Mouse (Mus musculus) embryonic stem cell, embryonic (primary cell): ENCODE measurements around the gene Fgfr3.

Experiments
- CTCF ChIA-PET, 4 experiments: fragments of 300-600 bp in 2 of 4; fragments of 350-600 bp in 2 of 4; sonication (Branson Sonifier 250); formaldehyde crosslinking; loops; one replicate each; lab custom pipeline; 2022; ENCODE audit warnings: inconsistent platforms in 2 of 4; lab: Charles Lee
- POLR2A ChIA-PET, 4 experiments: fragments of 300-600 bp in 2 of 4; fragments of 350-600 bp in 2 of 4; sonication (Branson Sonifier 250); formaldehyde crosslinking; loops; one replicate each; lab custom pipeline; 2022; ENCODE audit warnings: antibody characterized with exemption in 4 of 4, inconsistent platforms in 1 of 4; lab: Charles Lee

Fgfr3 gene

DNA sequence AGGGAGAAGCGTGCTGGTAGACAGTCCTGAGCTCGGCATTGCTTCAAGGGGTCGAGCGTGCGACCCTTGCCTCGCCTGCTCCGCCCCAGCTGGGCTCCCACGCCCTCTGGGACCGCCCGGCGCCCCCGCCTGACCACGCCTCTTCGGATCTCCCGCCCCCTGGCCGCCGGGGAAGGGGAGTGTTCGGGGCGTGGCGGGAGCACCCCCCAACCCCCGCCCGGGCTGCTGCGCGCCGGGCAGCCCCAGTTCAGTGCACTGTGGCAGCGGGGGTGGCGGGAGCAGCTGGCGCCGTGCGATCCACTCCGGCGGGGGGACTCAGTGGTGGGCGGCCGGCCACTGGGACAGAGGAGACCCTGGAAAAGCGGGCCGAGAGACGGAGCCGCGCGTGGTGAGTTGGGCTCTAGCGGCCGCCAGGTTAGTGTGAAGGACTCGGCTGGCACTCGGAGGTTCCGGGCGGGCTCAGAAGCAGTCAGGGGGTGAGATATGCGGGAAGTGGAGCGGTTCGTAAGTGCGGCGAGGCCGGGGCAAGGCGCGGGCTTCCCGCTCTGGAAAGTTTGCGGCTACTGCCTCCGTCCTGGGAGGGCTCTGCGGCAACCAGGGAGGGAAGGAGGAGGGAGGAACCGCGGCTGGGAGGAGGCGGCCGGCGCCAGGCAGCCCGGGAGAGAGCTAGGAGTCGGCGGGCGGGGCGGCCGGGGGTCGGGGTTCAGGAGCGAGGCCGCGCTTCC lies at the start of gene Fgfr3:
Fgfr3 (plus strand) TSS at position 134 of the 725 bp plus-strand sequence.
- CTCF ChIA-PET, result interaction anchor here in 3 of 4 experiments (0.6 to 4.8 kb wide), 9 partner anchors 11 to 567 kb away, joined by 3 to 18 read pairs (median 4); partner anchors contain the start of genes Cfap99 (in 1 of the 3) and Zfyve28 (in 1 of the 3)
- POLR2A ChIA-PET, result interaction anchor here in 3 of 4 experiments (0.7 to 14.2 kb wide), 21 partner anchors 9 to 181 kb away, joined by 3 to 152 read pairs (median 4); partner anchors contain the start of genes Slbp (in 3 of the 3) and Letm1 (in 1 of the 3)

DNA sequence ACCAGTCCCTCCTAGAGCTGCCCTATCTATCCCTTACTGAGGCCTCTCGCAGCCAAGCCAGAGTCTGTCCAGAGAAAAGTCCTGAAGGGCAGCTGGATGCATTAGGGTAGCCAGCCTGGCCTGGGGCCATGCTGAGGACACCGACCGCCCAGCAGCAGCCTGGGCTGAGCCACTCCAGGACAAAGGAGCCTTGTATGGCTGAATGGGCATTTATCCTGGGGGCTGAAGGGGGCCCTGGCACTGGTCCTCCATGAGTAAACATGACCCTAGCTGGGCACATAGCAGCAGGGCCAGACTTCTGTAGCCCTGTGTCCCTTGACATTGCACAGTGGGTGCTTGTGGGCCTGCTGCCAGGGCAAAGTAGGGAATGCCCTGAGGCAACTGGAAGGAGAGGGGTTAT lies 47.0 kb upstream of the Fgfr3 start:
- POLR2A ChIA-PET, result interaction anchor here in 3 of 4 experiments (1.0 to 11.2 kb wide), 15 partner anchors 10 to 108 kb away, joined by 3 to 97 read pairs (median 3); partner anchors contain the start of genes Slbp (in 2 of the 3), Tacc3 (in 2 of the 3), Tmem129 (in 2 of the 3) and Letm1 (in 1 of the 3)
- CTCF ChIA-PET, result interaction anchor here in 3 of 4 experiments (1.4 to 6.0 kb wide), 3 partner anchors 63 to 65 kb away, joined by 4 to 49 read pairs (median 21); no protein-coding TSS in a partner anchor

DNA sequence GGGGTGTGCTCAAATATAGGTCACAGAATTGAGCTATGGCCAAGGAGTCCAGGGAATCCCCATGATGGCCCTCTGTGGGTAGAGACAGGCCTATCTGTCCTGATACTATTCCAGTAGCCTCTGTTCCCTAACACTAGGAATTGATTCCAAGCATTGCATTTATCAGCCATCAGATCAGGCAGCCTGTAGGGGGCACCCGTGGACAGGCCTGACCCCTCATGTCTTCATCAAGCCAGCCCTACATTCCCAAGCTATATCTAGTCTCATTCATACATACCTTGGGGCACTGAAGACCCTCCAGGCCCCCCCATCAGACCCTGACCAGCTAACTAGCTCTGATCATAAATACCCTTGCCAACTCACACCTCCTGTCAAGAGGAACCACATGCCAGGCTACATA lies 45.5 kb upstream of the Fgfr3 start:
- CTCF ChIA-PET, result interaction anchor here (0.7 to 6.0 kb wide), 17 partner anchors 10 to 278 kb away, joined by 3 to 49 read pairs (median 4); partner anchors contain the start of genes Slbp (in 2 of the 4), Fam53a (in 1 of the 4), Fgfr3 (in 1 of the 4) and Gm9903 (in 1 of the 4)
- POLR2A ChIA-PET, result interaction anchor here in 2 of 4 experiments (0.9 to 11.2 kb wide), 14 partner anchors 8 to 112 kb away, joined by 3 to 97 read pairs (median 4); partner anchors contain the start of genes Slbp (in 2 of the 2), Fgfr3 (in 1 of the 2), Letm1 (in 1 of the 2) and Tacc3 (in 1 of the 2)

DNA sequence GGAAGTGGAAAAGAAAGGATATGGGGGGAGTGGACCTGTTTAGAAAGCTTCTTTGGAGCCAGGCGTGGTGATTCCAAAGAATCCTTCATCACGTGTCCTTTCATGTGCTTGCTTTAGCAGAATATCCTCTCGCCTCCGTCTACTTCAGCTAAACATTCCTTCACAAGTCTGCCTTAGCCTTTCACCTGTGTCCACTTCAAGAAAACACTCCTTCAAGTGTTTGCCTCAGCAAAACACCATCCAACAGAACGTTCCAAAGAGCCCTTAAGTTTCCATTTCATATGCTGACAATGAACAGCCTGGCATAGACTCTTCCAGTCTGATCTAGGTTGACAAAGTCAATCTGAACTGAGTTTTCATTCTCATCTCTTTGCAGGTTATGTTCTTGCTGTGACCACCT lies 43.2 kb upstream of the Fgfr3 start:
- ChIA-PET CTCF (interaction anchor here (0.6 to 6.0 kb wide), 18 partner anchors 9 to 323 kb away, joined by 3 to 49 read pairs (median 4); partner anchors contain the start of genes Fam53a (in 1 of the 4), Gm9903 (in 1 of the 4) and Nsd2 (in 1 of the 4)), POLR2A (interaction anchor here in 3 of 4 experiments (0.6 to 9.3 kb wide), 24 partner anchors 10 to 152 kb away, joined by 3 to 64 read pairs (median 5); partner anchors contain the start of genes Fam53a (in 2 of the 3), Gm9903 (in 2 of the 3), Slbp (in 2 of the 3) and Fgfr3 (in 1 of the 3))

DNA sequence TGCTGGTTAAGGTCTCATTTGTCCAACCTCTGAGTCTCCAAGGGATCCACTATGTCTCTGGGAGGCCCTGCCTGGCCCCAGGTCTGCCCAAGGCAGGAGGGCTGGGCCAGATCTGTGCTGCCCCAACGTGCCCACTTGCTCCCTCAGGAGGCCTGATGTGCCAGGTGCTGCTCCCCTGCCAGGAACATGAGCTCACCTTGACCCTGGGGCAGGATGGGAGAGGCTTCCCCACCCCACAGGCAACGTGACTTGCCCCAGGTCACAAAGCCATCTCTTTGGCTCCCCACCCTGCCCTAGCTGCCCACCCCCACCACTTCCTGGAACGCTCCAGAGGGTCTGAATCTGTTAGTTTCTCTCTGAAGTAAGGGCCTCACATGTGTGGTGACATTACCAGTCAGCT lies 40.4 kb upstream of the Fgfr3 start:
- ChIA-PET POLR2A (interaction anchor here in 2 of 4 experiments (0.5 to 5.9 kb wide), 20 partner anchors 9 to 102 kb away, joined by 3 to 35 read pairs (median 3); partner anchors contain the start of genes Letm1 (in 2 of the 2), Tmem129 (in 2 of the 2), Fgfr3 (in 1 of the 2) and Slbp (in 1 of the 2)), CTCF (interaction anchor here (0.6 to 1.7 kb wide), 7 partner anchors 13 to 272 kb away, joined by 3 to 8 read pairs (median 5); no protein-coding TSS in a partner anchor)

DNA sequence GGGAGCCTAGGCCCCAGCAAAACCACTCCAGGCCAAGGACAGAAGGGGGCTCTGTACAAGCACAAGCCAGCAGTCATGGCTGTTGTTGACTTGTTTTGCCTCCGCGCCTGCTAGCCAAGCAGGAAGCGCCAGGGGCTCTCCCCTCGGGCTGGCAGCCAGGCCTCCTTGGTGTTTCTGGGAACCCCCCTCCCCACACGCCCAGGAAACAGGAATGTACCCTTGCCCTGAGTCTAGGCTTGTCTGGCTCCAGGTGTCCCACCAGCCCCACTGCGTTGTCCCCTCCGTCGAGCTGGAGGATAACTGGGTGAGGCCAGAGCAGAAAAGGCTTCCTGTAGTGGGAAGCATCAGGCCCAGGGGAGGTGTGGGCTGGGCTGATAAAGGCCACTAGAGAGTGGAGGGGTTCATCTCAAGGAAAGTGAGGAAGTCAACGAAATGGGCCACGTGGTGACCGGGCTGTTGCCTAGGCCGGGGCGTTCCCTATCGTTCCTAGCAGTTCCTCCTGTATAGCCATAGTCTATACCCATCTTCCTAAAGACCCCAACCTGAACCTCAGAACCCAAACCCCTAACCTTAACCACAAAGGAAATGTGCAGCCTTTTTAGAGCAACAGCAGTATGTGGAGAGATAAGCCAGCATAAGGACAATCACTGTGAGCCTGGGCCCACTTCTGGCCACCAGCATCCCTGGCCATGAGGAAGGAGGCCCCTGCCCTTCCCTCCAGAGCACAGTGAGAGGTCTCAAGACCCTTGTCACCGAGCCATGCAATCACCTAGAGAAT lies 39.7 kb upstream of the Fgfr3 start:
- POLR2A ChIA-PET, result interaction anchor here in 2 of 4 experiments (0.6 to 5.9 kb wide), 19 partner anchors 10 to 101 kb away, joined by 3 to 35 read pairs (median 3); partner anchors contain the start of genes Letm1 (in 2 of the 2), Tmem129 (in 2 of the 2), Fgfr3 (in 1 of the 2) and Slbp (in 1 of the 2)
- CTCF ChIA-PET, result interaction anchor here (0.6 to 1.7 kb wide), 7 partner anchors 12 to 271 kb away, joined by 3 to 8 read pairs (median 5); no protein-coding TSS in a partner anchor

DNA sequence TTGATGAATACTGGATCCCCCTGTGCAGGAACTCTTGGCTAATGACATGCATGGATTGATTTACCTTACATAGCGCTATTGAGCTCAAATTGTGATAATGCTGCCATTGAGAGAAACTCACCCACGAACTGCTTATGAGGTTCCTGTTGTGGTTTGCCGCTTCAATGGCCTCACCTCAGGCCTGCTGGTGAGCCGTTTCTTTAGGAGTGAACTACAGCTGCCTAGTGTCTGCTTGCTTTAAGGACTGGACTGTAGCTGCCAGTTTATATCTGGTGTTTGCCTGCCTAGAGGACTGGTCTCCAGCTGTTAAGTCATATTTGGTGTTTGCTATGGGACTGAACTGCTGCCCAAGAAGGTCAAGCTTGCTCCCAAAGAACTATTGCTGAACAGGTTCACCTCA lies 38.5 kb upstream of the Fgfr3 start:
- CTCF ChIA-PET, result interaction anchor here in 3 of 4 experiments (0.8 to 1.0 kb wide), 5 partner anchors 13 to 55 kb away, joined by 3 to 6 read pairs (median 3); no protein-coding TSS in a partner anchor
- POLR2A ChIA-PET, result interaction anchor here in 2 of 4 experiments (0.9 to 5.9 kb wide), 9 partner anchors 10 to 100 kb away, joined by 3 to 35 read pairs (median 4); partner anchors contain the start of genes Fgfr3 (in 1 of the 2), Letm1 (in 1 of the 2) and Slbp (in 1 of the 2)

DNA sequence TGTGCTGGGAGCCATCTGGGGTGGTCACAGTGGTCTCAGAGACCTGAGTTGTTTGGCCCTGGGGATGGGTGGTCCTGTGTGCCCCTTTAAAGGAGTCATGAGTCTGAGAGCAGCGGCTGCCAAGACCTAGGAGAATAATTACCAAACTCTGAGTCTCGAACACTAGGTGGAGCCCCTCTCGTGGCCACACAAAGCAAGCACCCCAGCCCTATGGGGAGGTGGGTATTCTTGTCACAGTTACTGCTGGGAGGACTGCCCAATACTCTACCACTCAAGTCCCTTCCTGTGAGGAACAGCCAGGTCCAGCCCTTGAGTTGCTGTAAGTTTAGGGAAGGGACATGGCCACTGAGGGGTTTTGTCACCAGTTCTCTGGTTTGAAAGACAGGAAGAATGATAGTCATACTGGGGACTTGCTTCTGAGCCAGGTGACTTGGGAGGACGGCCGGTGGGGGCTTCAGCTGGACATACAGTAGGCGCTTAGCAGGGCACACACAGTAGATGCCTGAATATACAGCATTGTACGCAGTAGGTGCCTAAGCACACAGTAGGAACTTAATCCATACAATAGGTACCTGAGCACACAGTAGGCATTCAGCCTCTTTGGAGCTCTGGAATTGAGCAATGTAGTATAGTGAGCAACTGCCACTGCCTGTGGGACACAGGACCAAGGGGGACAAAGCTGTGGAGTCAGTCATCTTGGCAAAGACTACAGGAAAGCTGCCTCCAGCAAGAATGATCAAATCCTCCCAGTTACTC lies 37.4 kb upstream of the Fgfr3 start:
- POLR2A ChIA-PET, result interaction anchor here in 1 of 4 experiments (0.6 to 5.9 kb wide), 5 partner anchors 10 to 307 kb away, joined by 4 to 35 read pairs (median 4); no protein-coding TSS in a partner anchor
- CTCF ChIA-PET, result interaction anchor here in 3 of 4 experiments (0.9 to 1.8 kb wide), 5 partner anchors 40 to 54 kb away, joined by 3 to 9 read pairs (median 4); no protein-coding TSS in a partner anchor

DNA sequence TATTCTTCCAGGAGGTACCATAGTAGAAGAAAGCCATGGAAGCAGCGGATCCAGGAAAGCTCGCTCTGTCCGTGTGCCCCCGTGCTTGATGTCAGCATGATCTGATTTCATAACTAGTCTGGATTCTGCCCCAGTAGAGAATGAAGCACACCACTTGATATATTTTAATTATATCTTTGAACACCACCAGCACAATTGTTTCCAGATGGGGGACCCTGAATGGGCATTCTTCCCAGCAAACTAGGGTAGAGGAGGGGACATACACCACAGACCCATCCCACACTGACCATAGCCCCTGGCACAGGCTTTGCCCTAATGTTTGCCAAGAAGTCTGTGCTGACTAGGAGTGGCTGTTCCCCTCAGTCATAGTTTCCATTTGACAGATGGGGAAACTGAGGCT lies 36.5 kb upstream of the Fgfr3 start:
- ChIA-PET CTCF (interaction anchor here in 3 of 4 experiments (0.8 to 1.8 kb wide), 6 partner anchors 11 to 53 kb away, joined by 3 to 9 read pairs (median 4); no protein-coding TSS in a partner anchor), POLR2A (interaction anchor here in 1 of 4 experiments (1.1 to 5.9 kb wide), 4 partner anchors 9 to 34 kb away, joined by 4 to 35 read pairs (median 8); no protein-coding TSS in a partner anchor)

DNA sequence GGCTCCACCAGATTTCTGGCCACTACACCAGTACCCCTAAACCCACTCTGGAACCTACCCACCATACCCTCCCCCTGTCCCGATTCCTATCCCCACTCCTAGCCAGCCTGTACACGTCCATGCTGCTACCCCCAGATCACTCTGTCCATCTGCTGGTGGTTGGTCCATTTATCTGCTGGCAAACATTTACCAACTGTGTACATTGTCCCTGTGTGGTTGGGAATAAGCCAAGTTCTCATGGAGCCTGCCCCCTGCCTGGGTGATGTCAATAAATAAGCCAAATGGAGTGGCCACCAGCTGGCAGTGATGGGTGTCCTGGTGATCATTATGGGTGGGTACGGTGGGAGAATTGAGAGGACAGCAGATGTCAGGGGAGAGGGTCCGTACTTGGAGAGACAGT lies 34.3 kb upstream of the Fgfr3 start:
- ChIA-PET CTCF (interaction anchor here in 1 of 4 experiments (0.8 to 2.2 kb wide), 2 partner anchors 9 to 11 kb away, joined by 4 to 6 read pairs; no protein-coding TSS in a partner anchor), POLR2A (interaction anchor here in 3 of 4 experiments (0.5 to 1.6 kb wide), 3 partner anchors 10 to 46 kb away, joined by 3 to 6 read pairs (median 3); no protein-coding TSS in a partner anchor)

DNA sequence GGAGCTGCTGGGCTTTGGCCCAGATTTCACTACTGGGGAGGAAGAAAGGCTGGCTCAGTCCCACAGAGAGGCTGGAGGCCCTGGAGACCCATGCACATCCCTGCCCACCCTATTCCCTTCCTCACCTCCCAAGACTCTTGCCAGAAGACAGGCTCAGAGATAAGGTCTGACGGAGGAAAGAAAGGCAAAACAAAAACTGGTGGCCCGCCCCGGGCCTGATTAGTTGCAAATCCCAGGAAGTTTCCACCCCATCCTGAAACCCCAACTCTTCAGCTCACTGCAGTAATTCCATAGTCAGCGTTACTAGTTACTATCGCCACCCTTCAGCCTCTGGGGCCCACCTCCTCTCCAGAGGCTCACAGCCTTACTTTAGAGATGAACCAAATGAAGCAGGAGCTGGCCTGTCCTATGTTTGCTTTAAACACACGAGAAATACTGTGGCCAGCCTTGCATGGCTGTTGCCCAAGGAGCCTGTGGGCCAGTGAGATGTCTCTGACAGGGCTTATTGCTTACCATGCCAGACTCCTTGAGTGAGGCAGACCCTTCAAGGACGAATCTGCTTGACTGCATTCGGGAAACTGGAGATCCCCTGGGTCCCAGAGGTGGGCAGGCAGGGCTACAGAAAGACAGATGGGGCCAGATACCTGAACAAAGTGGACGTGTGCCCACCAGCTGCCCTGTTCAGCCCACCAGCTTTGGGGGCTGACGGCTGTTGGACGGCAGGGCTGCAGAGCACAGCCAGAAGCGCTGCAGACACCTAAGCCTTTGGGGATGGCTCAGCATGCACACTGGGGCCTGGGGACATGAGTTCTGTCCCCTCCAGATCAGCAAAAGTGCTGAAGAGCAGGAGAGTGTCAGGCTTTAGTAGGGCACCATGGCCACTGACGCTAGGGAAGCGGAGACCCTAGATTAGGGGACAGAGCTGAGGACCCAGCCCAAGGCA lies 32.9 kb upstream of the Fgfr3 start:
- POLR2A ChIA-PET, result interaction anchor here in 2 of 4 experiments (1.0 to 1.6 kb wide), 8 partner anchors 11 to 50 kb away, joined by 3 to 6 read pairs (median 4); partner anchors contain the start of genes Slbp (in 2 of the 2), Tacc3 (in 1 of the 2) and Tmem129 (in 1 of the 2)
- CTCF ChIA-PET, result interaction anchor here in 1 of 4 experiments (1.0 to 2.2 kb wide), 3 partner anchors 9 to 49 kb away, joined by 3 to 6 read pairs (median 3); no protein-coding TSS in a partner anchor

DNA sequence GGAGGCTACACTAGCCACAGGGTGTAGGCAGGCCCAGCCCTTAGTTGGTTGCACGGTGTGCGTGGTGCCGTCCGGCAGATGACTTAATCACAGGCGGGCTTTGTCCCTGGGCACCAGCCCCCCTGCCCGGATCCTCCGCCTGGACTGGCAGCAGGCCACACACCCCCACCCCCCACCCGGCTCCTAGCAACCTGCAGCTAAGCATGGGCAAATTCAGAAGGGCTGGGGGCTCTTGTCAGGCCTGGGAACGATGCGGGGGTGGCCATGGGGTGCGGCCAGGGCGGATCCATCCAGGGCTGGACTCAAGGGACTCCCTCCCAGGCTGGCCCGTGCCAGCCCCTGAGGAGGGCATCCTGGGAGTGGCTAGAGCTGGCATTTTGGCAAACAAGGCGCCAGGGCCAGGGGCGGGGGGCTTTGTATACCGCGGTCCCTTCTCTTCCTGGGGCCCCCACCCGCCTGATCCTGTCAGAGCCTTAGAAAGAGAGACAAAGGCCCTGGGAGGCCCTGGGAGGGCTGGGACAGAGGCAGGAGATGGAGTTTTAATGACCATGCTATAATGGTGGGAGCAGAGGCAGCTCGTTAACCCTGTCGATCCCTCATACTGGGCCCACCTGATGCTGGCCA lies 32.1 kb upstream of the Fgfr3 start:
- CTCF ChIA-PET, result interaction anchor here in 1 of 4 experiments (1.2 to 2.2 kb wide), 2 partner anchors 9 to 49 kb away, joined by 3 to 6 read pairs; no protein-coding TSS in a partner anchor
- POLR2A ChIA-PET, result interaction anchor here in 2 of 4 experiments (0.7 to 1.6 kb wide), 8 partner anchors 12 to 54 kb away, joined by 3 to 6 read pairs (median 4); no protein-coding TSS in a partner anchor

DNA sequence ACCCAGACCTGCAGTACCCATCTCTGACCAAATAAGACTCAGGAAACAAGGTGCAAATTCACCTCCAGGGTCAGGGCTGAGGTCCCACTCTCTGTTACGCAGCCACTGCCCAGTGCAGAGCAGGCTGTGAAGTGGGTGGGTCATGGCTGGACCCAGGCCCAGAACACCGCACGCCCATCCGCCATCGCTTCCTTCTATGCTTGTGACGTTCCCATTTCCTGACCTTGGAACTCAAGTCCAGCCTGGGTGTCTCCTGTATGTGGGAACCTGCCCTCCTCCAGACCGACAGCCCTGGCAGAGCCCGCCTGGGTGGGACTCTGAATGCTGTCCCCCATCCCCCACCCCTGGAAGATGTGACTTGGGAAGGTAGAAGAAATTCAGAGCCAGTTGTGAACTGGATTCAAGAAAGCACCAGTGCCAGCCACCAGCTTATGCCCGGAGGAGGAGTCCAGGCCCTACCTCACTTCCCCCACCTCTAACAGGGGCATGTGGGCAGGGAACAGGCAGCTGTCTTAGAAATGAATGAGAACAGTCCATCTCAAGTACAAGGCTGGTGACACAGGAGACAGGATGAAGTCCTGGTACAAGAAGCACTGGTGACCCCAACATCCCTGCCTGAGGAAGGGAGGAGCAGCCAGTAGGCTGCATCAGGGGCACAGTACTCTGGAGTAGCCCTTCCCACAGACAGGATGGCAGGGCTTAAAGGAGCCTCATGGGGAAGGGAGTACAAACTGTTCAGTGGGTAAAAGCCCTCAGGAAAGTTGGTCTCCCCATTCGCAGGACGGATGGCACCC lies 31.4 kb upstream of the Fgfr3 start:
- CTCF ChIA-PET, result interaction anchor here in 2 of 4 experiments (0.5 to 1.6 kb wide), 2 partner anchors 11 to 1749 kb away, joined by 3 read pairs; no protein-coding TSS in a partner anchor
- POLR2A ChIA-PET, result interaction anchor here in 2 of 4 experiments (0.7 to 1.3 kb wide), 8 partner anchors 12 to 53 kb away, joined by 3 to 4 read pairs (median 3); no protein-coding TSS in a partner anchor
